Mouse (Mus musculus) embryonic facial prominence, embryonic 11.5 days (tissue): ENCODE measurements around the gene Dclre1b. TPM values are rescaled to one million over a fixed set of nuclear protein-coding genes. Genes with fewer than 3 reads are reported as not detected.
A peak's percentile ranks its signal among the peaks of the same experiment; 100 is the strongest.

Experiments used
- ATAC-seq: fragments of 200-750 bp; cut with Nextera tagmentation; replicated peaks from 2 replicates; pipeline ENCODE4 v1.8.0; 2017; ENCODE audit warnings: low read depth; ENCODE audit not compliant: insufficient number of reproducible peaks, low FRiP score, low TSS enrichment
- DNase-seq: peaks from one replicate; pipeline ENCODE4 v3.0.0-alpha.2; 2015; ENCODE audit warnings: low spot score
- H3K27ac ChIP-seq: fragments of 300-500 bp; sonication (generic); replicated peaks from 2 replicates; pipeline ENCODE4 v1.5.1; 2014; ENCODE audit warnings: mild to moderate bottlenecking, low read depth, low read length, control low read depth
- H3K27me3 ChIP-seq: fragments of 300-500 bp; sonication (generic); 2 replicates; pipeline ENCODE4 v1.6.1; 2014; ENCODE audit warnings: mild to moderate bottlenecking, low read length, moderate library complexity, mixed read lengths; ENCODE audit not compliant: control insufficient read depth, insufficient read depth
- H3K36me3 ChIP-seq: fragments of 300-500 bp; sonication (generic); replicated peaks from 2 replicates; pipeline ENCODE4 v1.6.1; 2014; ENCODE audit warnings: low read depth, mild to moderate bottlenecking, low read length, moderate library complexity, mixed read lengths; ENCODE audit not compliant: control insufficient read depth, insufficient read depth
- H3K4me1 ChIP-seq: fragments of 300-500 bp; sonication (generic); 2 replicates; pipeline ENCODE4 v1.6.1; 2014; ENCODE audit warnings: low read length, mixed read lengths; ENCODE audit not compliant: control insufficient read depth, insufficient read depth
- H3K4me2 ChIP-seq: fragments of 300-500 bp; sonication (generic); 2 replicates; pipeline ENCODE4 v1.6.1; 2014; ENCODE audit warnings: low read depth, mild to moderate bottlenecking, control low read depth, low read length, moderate library complexity
- H3K4me3 ChIP-seq: fragments of 300-500 bp; sonication (generic); 2 replicates; pipeline ENCODE4 v1.5.1; 2014; ENCODE audit warnings: low read depth, low read length, control low read depth
- H3K9ac ChIP-seq: fragments of 300-500 bp; sonication (generic); replicated peaks from 2 replicates; pipeline ENCODE4 v1.6.1; 2014; ENCODE audit warnings: mild to moderate bottlenecking, control low read depth, low read length
- H3K9me3 ChIP-seq: fragments of 300-500 bp; sonication (generic); replicated peaks from 2 replicates; pipeline ENCODE4 v1.6.1; 2016; ENCODE audit warnings: mild to moderate bottlenecking, low read length, inconsistent platforms, mixed read lengths; ENCODE audit not compliant: control insufficient read depth
- WGBS: fragments of 180-500 bp; shearing (Covaris S2); extraction: QIAGEN DNeasy Blood & Tissue Kit; methylation state at CpG from one replicate; pipeline ENCODE4 v1.1.7; 2014; 5-methylcytosine and 5-hydroxymethylcytosine counted together
- polyA plus RNA-seq: library from polyadenylated mRNA; unstranded; fragments of >200 nt; fragmentation: Nextera tagmentation; extraction: Ambion mirVana; gene quantifications from 2 replicates; pipeline ENCODE4 v1.2.1, GENCODE M21; 2014

Dclre1b gene
- polyA plus RNA-seq, 1 experiment from 2014 or later = 40.3 TPM

GRCm38 (mm10) chr3:103790346-103791145, 18.7 kb downstream of the Dclre1b start:
- Histone ChIP-seq H3K9me3 (no peaks in the 10 kb centered on the region), H3K4me2 (peak overlapping the region; percentile 78), H3K27ac (peak overlapping the region; percentile 75), H3K4me1 (no peaks in the 10 kb centered on the region), H3K36me3 (no peaks in the 10 kb centered on the region), H3K9ac (peak overlapping the region; percentile 96), H3K4me3 (peak overlapping the region; percentile 97), H3K27me3 (no peaks in the 10 kb centered on the region)
- ATAC-seq = peak; percentile 86
- 0% methylated on average over 51 of the region's 61 CpGs for WGBS
- peak; percentile 37 for DNase-seq

DNA sequence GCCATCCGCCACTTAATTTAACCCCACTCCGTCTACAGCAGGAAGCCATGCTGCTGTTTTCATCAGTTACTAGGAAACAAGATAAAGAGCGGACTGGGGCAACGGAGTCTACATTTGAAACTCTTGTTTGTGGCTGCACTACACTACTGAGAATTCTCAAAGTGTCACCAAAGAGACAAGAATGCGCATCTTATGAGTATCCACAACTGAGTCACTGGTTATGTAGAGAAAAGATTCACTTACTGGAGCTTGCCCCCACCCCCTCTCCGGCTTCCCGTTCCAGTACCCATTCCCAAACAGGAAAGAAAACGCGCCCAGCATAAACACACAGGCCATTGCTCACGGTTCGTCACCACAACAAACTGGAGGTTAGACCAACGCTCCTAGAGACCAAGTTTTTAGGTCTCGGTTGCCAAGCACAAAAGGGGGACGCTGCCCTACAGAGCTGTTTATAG, 19.3 kb downstream of the Dclre1b start:
- no peaks in the 10 kb centered on the region for H3K27me3 ChIP-seq
- WGBS = 3% methylated on average over 14 of the region's 14 CpGs
- DNase-seq = peak; percentile 54
- H3K4me1 ChIP-seq = no peaks in the 10 kb centered on the region
- H3K9me3 ChIP-seq = no peaks in the 10 kb centered on the region
- H3K4me2 ChIP-seq = peak overlapping the region; percentile 78
- H3K4me3 ChIP-seq = peak overlapping the region; percentile 97
- H3K36me3 ChIP-seq = no peaks in the 10 kb centered on the region
- peak overlapping the region; percentile 96 for H3K9ac ChIP-seq
- no peak for ATAC-seq
- no peak overlapping the region for H3K27ac ChIP-seq

DNA sequence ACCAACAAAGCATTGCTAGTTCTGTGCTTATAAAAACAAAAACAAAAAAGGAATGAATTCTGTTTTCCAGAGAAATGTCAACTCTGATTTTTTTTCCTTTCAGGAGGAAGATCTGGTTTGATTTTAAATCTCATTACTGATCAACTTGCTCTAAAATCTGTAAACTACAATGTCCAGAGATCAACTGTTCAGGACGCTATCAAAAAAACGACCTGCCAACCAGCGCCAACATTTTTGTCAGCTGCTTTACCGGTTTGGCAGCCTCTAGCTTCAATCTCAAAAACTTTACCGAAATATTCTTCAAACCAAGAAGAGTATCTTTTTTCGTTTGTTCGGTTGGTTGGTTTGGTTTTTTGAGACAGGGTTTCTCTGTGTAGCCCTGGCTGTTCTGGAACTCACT, 20.1 kb downstream of the Dclre1b start:
- H3K27me3 ChIP-seq = no peaks in the 10 kb centered on the region
- no peak overlapping the region for H3K4me2 ChIP-seq
- H3K9me3 ChIP-seq = no peaks in the 10 kb centered on the region
- H3K4me3 ChIP-seq = no peak overlapping the region
- H3K36me3 ChIP-seq = no peaks in the 10 kb centered on the region
- no peak overlapping the region for H3K9ac ChIP-seq
- no peaks in the 10 kb centered on the region for H3K4me1 ChIP-seq
- ATAC-seq = no peak
- no peak overlapping the region for H3K27ac ChIP-seq
- no peak for DNase-seq
- 82% methylated on average over 7 of the region's 7 CpGs for WGBS

DNA sequence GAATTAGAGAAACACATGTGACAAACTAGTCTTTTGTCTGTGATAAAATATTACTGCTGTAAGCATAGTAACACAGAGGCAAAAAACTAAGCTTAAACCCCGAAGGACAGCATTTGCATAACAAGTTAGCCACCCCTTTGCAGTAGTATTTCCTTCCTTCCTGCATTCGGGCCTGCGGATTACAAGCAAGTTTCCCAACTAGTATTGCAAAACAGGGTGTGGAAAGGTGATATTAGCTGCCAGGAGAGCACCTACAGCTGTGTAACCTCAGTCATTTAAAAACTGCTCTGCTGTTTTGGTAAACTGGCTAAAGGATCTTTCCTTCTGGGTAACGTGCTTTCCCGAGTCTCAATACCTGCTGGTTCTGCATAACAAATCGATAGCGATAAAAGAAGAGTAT, 22.0 kb downstream of the Dclre1b start:
- Histone ChIP-seq H3K27ac (no peak overlapping the region), H3K9ac (no peak overlapping the region), H3K9me3 (no peaks in the 10 kb centered on the region), H3K4me3 (no peak overlapping the region), H3K4me1 (no peaks in the 10 kb centered on the region), H3K36me3 (no peaks in the 10 kb centered on the region), H3K4me2 (no peak overlapping the region), H3K27me3 (no peaks in the 10 kb centered on the region)
- DNase-seq (no peak), ATAC-seq (no peak)
- WGBS = 68% methylated on average over 7 of the region's 7 CpGs

DNA sequence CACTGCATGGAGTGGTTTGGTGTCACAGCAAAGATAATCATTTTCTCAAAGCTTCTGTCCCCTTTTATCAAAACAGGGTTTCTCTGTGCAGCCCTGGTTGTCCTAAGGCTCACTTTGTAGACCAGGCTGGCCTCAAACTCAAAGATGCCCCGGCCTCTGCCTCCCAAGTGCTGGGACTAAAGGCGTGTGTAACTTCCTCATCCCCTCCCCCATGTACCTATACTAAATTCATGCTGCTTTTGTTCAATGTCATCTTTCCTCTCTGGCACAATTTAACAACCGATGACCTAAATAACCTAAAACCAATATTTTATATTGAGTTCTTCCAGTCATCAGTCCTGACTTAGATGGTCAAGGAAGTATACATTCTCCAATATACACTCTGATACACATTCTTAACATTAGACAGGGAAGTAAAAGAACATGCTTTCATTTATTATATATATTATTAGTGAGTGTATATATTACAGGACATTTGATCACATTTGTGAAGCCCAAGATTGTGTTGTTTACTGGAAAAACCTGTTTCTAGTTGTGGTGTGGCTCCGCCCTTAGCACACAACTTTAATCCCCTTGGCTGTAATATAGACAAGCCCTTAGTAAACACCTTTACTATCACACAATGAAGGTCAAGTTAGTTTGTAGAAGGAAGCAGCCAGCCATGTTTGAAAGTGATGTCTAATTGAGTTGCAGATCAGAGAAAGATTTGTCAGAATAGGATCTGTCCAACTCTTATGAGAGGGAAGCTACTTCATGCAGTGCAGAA, 26.2 kb downstream of the Dclre1b start:
- Histone ChIP-seq H3K9me3 (no peaks in the 10 kb centered on the region), H3K4me1 (no peaks in the 10 kb centered on the region), H3K4me2 (no peak overlapping the region), H3K27ac (no peak overlapping the region), H3K4me3 (no peak overlapping the region), H3K36me3 (no peaks in the 10 kb centered on the region), H3K27me3 (no peaks in the 10 kb centered on the region), H3K9ac (no peak overlapping the region)
- DNase-seq (no peak), ATAC-seq (no peak)
- 88% methylated on average over 4 of the region's 4 CpGs for WGBS

DNA sequence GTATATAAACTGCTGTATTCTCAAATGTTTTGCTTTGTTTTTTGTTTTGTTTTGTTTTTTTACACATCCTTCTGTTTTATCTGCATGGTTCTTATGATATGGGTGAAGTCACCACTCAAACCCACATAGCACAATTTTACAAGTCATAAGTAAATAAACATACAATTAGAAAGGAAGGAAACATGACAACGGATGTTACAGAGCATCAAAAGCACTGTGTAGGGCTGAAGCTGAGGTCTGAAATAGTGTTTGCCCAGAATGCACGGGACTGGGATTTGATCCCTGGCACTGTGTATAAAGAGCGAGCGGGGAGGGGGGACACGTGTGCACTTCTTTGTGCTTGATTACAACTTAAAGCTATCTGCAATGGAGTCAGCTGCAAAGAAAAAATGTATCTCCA, 28.5 kb downstream of the Dclre1b start:
- no peak for DNase-seq
- Histone ChIP-seq H3K36me3 (peaks cover 5% of the 10 kb centered on the region; the same call in 1 of the 2 replicates), H3K9me3 (no peaks in the 10 kb centered on the region), H3K4me3 (no peak overlapping the region), H3K4me2 (no peak overlapping the region), H3K27me3 (no peaks in the 10 kb centered on the region), H3K9ac (no peak overlapping the region), H3K27ac (no peak overlapping the region), H3K4me1 (no peaks in the 10 kb centered on the region)
- WGBS = 74% methylated on average over 5 of the region's 5 CpGs
- ATAC-seq = no peak

DNA sequence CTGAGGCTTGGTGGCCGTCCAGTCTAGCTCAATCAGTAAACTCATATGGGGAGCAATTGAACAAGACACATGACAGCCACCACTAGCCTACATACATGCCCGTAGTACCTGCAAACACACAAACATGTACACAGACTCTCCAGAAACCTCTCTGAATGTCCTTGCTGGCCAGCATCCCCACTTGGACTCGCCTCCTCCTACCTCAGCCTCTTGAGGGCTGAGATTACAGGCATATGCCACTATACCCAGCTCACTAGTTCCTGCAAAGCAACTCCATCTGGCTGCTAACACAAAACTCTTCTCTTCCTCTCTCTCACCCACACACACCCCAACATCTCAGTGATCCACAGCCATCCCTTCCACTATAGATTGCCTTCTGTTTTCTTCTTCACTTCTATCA, 29.0 kb downstream of the Dclre1b start:
- WGBS = 85% methylated on average over 3 of the region's 3 CpGs
- no peak for ATAC-seq
- Histone ChIP-seq H3K4me1 (no peaks in the 10 kb centered on the region), H3K9ac (no peak overlapping the region), H3K27me3 (no peaks in the 10 kb centered on the region), H3K4me2 (no peak overlapping the region), H3K9me3 (no peaks in the 10 kb centered on the region), H3K27ac (no peak overlapping the region), H3K36me3 (peaks cover 5% of the 10 kb centered on the region; the same call in 1 of the 2 replicates), H3K4me3 (no peak overlapping the region)
- DNase-seq = no peak

DNA sequence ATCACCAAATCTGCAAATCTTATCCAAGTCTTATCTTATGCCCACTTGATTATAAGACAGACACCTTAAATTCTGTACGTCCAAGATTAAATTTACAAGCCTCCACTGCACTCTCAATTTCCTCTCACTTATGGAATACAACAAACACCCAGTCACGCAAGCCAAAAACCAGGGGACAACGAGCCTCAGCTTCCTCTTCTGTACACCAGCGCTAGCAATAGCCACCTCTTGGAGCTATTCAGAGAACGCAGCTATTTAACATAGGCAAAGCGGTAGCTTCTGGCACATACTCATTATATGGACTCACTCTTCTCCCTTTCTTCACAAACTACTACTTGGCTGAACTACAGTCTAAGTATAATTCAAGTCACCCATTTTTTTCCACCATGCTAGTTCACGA, 30.1 kb downstream of the Dclre1b start:
- Histone ChIP-seq H3K36me3 (peaks cover 5% of the 10 kb centered on the region; the same call in 1 of the 2 replicates), H3K27me3 (no peaks in the 10 kb centered on the region), H3K4me3 (no peak overlapping the region), H3K4me1 (no peaks in the 10 kb centered on the region), H3K4me2 (no peak overlapping the region), H3K9ac (no peak overlapping the region), H3K27ac (no peak overlapping the region), H3K9me3 (no peaks in the 10 kb centered on the region)
- 86% methylated on average over 7 of the region's 7 CpGs for WGBS
- DNase-seq = no peak
- ATAC-seq = no peak
